Mouse (Mus musculus) kidney, postnatal 0 days (tissue): Measurements from ENCODE around the gene Car7. TPM values are rescaled to one million over a fixed set of nuclear protein-coding genes. Genes with fewer than 3 reads are reported as not detected.

ENCODE experiments used
- ATAC-seq: fragments of 200-750 bp; cut with Nextera tagmentation; replicated peaks from 2 replicates; pipeline ENCODE4 v1.8.0; 2017; ENCODE audit warnings: low read depth, moderate number of reproducible peaks, moderate TSS enrichment, moderate library complexity; ENCODE audit not compliant: low FRiP score
- DNase-seq: peaks from one replicate; pipeline ENCODE4 v3.0.0-alpha.2; 2016; ENCODE audit warnings: low spot score
- H3K27ac ChIP-seq: fragments of 300-500 bp; sonication (generic); 2 replicates; pipeline ENCODE4 v1.5.1; 2014; ENCODE audit warnings: mild to moderate bottlenecking
- H3K27me3 ChIP-seq: fragments of 300-500 bp; sonication (generic); 2 replicates; pipeline ENCODE4 v1.6.1; 2014; ENCODE audit warnings: low read length, mixed read lengths; ENCODE audit not compliant: insufficient read depth
- H3K36me3 ChIP-seq: fragments of 300-500 bp; sonication (generic); 2 replicates; pipeline ENCODE4 v1.6.1; 2014; ENCODE audit warnings: low read length, mixed read lengths; ENCODE audit not compliant: insufficient read depth
- H3K4me1 ChIP-seq: fragments of 300-500 bp; sonication (generic); replicated peaks from 2 replicates; pipeline ENCODE4 v1.6.1; 2014; ENCODE audit warnings: antibody characterized with exemption, low read length, mixed read lengths; ENCODE audit not compliant: insufficient read depth
- H3K4me2 ChIP-seq: fragments of 300-500 bp; sonication (generic); 2 replicates; pipeline ENCODE4 v1.6.1; 2014; ENCODE audit warnings: mild to moderate bottlenecking, low read length, moderate library complexity, mixed read lengths
- H3K4me3 ChIP-seq: fragments of 300-500 bp; sonication (generic); replicated peaks from 2 replicates; pipeline ENCODE4 v1.5.1; 2014; ENCODE audit warnings: low read depth, low read length
- H3K9ac ChIP-seq: fragments of 300-500 bp; sonication (generic); 2 replicates; pipeline ENCODE4 v1.6.1; 2014; ENCODE audit warnings: low read depth, low read length
- H3K9me3 ChIP-seq: fragments of 300-500 bp; sonication (generic); replicated peaks from 2 replicates; pipeline ENCODE4 v1.6.1; 2016; ENCODE audit warnings: low read length, inconsistent platforms, mixed read lengths
- CTCF ChIP-seq: IDR thresholded peaks from 2 replicates; pipeline ENCODE4 v1.5.1; 2016; ENCODE audit warnings: antibody characterized with exemption, low read depth, mild to moderate bottlenecking, moderate library complexity
- WGBS: fragments of 180-500 bp; shearing (Covaris S2); extraction: QIAGEN DNeasy Blood & Tissue Kit; methylation state at CpG from one replicate; pipeline ENCODE4 v1.1.7; 2014; 5-methylcytosine and 5-hydroxymethylcytosine counted together
- polyA plus RNA-seq: library from polyadenylated mRNA; unstranded; fragments of >200 nt; fragmentation: Nextera tagmentation; extraction: Ambion mirVana; gene quantifications from 2 replicates; pipeline ENCODE4 v1.2.1, GENCODE M21; 2015

Gene Car7
- polyA plus RNA-seq, 1 experiment from 2014 or later = 5.2 TPM

GRCm38 (mm10) chr8:104540710-104541514 is 6.4 kb downstream of the Car7 start:
- ATAC-seq (peak; percentile 50), DNase-seq (no peak)
- WGBS = 1% methylated on average over 76 of the region's 76 CpGs
- TF ChIP-seq CTCF = no peak
- Histone ChIP-seq H3K4me2 (peak overlapping the region; percentile 84), H3K27me3 (peaks cover 31% of the 10 kb centered on the region), H3K4me3 (peak overlapping the region; percentile 46), H3K36me3 (no peaks in the 10 kb centered on the region), H3K9ac (0 out of 2 replicates have a peak overlapping the region, but pooled peaks have one; percentile 2), H3K4me1 (no peaks in the 10 kb centered on the region), H3K9me3 (no peaks in the 10 kb centered on the region), H3K27ac (no peak overlapping the region)

DNA sequence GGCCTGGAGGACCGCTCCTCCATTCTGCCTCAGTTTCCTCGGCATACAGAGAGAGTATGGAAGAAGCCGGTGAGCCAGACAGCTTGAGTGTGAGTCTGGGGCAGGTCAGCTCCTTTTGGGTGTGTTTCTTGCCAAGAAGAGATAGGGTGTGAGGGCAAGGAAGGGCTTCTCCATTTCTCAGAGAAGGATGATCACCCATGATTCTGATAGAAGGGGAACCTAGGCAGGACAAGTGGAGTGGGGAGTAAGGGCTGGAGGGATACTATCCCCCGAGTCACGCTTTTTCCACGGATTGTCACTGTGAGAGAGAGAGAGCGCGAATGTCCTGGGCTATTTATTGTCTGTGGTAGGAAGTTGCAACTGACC is 7.0 kb downstream of the Car7 start:
- no peak for ATAC-seq
- H3K36me3 ChIP-seq = no peaks in the 10 kb centered on the region
- 16% methylated on average over 8 of the region's 8 CpGs for WGBS

DNA sequence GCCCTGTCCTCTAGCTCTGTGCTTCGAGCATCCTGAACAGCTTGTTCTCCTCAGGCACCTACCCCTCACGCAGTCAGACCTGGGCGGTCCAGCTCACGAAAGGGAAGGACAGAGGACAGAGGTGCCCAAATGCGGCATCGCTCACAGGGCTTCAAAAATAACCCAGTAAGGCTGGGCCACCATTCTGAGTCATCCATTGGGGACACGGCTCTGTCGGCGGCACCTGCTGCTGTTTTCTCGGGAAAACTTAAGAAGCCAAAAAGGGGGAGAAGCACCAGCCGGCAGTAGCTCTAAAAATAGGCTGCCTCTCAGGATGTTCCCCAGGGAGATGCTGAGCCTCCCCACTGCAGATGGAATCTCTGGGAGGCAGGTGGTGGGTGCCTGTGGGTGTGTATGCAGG is 7.7 kb downstream of the Car7 start:
- H3K4me1 ChIP-seq = no peaks in the 10 kb centered on the region
- H3K4me3 ChIP-seq = no peak overlapping the region
- peaks cover 31% of the 10 kb centered on the region for H3K27me3 ChIP-seq
- H3K4me2 ChIP-seq = no peak overlapping the region
- DNase-seq = no peak
- no peaks in the 10 kb centered on the region for H3K36me3 ChIP-seq
- no peak for ATAC-seq
- H3K9me3 ChIP-seq = no peaks in the 10 kb centered on the region
- 7% methylated on average over 11 of the region's 11 CpGs for WGBS
- H3K9ac ChIP-seq = no peak overlapping the region
- H3K27ac ChIP-seq = no peak overlapping the region
- no peak for TF ChIP-seq CTCF

More for the DNA sequence above, 7.0 kb downstream of the Car7 start:
- Histone ChIP-seq H3K9me3 (no peaks in the 10 kb centered on the region), H3K9ac (no peak overlapping the region), H3K27ac (no peak overlapping the region), H3K27me3 (peaks cover 31% of the 10 kb centered on the region), H3K4me3 (peak overlapping the region; percentile 46), H3K4me1 (no peaks in the 10 kb centered on the region), H3K4me2 (peak overlapping the region; percentile 84)
- TF ChIP-seq CTCF = no peak
- no peak for DNase-seq

DNA sequence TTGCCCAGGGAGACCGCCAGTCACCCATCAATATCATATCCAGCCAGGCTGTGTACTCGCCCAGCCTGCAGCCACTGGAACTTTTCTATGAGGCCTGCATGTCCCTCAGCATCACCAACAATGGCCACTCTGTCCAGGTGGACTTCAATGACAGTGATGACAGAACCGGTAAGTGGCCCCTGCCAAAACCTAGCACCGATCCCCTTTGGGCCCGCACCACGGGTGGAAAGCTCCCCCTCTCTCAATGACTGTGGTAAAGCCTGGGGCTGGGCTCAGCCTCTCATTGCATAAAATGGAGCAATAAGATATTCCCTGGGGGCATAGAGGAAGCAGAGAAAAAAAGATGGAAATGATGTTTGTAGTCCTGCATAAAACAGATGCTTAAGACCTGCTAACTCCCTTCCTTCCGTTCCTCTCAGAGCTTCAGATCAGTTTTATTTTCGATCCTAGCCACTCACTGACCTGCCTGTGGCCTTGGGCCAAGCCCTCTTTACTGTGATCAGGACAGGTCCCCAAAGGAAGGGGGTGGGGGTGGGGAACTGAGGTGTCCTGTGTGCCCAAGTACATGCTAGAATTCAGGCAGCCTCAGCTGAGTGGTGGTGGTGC is 9.1 kb downstream of the Car7 start:
- H3K4me2 ChIP-seq = no peak overlapping the region
- H3K27ac ChIP-seq = no peak overlapping the region
- H3K36me3 ChIP-seq = no peaks in the 10 kb centered on the region
- 84% methylated on average over 8 of the region's 8 CpGs for WGBS
- no peak overlapping the region for H3K4me3 ChIP-seq
- DNase-seq (no peak), ATAC-seq (no peak)
- no peaks in the 10 kb centered on the region for H3K4me1 ChIP-seq
- H3K9ac ChIP-seq = no peak overlapping the region
- no peak for TF ChIP-seq CTCF
- H3K27me3 ChIP-seq = peaks cover 31% of the 10 kb centered on the region
- H3K9me3 ChIP-seq = no peaks in the 10 kb centered on the region

GRCm38 (mm10) chr8:104555191-104555590 is 20.7 kb downstream of the Car7 start:
- no peaks in the 10 kb centered on the region for H3K9me3 ChIP-seq
- 81% methylated on average over 4 of the region's 4 CpGs for WGBS
- no peak overlapping the region for H3K4me3 ChIP-seq
- H3K9ac ChIP-seq = no peak overlapping the region
- H3K36me3 ChIP-seq = no peaks in the 10 kb centered on the region
- no peaks in the 10 kb centered on the region for H3K4me1 ChIP-seq
- no peak overlapping the region for H3K27ac ChIP-seq
- no peak overlapping the region for H3K4me2 ChIP-seq
- TF ChIP-seq CTCF = no peak
- no peak for ATAC-seq
- DNase-seq = no peak
- no peaks in the 10 kb centered on the region for H3K27me3 ChIP-seq

GRCm38 (mm10) chr8:104557226-104557625 is 22.7 kb downstream of the Car7 start:
- ATAC-seq = no peak
- Histone ChIP-seq H3K4me3 (no peak overlapping the region), H3K9me3 (no peaks in the 10 kb centered on the region), H3K4me1 (no peaks in the 10 kb centered on the region), H3K27me3 (no peaks in the 10 kb centered on the region), H3K4me2 (no peak overlapping the region), H3K36me3 (no peaks in the 10 kb centered on the region), H3K9ac (no peak overlapping the region), H3K27ac (no peak overlapping the region)
- DNase-seq = no peak
- 60% methylated on average over 7 of the region's 7 CpGs for WGBS
- TF ChIP-seq CTCF = no peak
